Mouse (Mus musculus) cortical plate, adult 2 months (tissue): ENCODE measurements around the gene Egfl7. TPM values are rescaled to one million over a fixed set of nuclear protein-coding genes. Genes with fewer than 3 reads are reported as not detected.

Experiments used
- H3K27ac ChIP-seq: fragments of 200-500 bp; 2 replicates; pipeline ENCODE4 v1.5.1; 2012; ENCODE audit warnings: low read length, control low read depth, inconsistent platforms; ENCODE audit not compliant: insufficient read depth
- H3K4me1 ChIP-seq: fragments of 200-500 bp; 2 replicates; pipeline ENCODE4 v1.6.1; 2011; ENCODE audit warnings: low read length; ENCODE audit not compliant: control insufficient read depth, insufficient read depth
- H3K4me3 ChIP-seq: fragments of 200-500 bp; 2 replicates; pipeline ENCODE4 v1.5.1; 2011; ENCODE audit warnings: mild to moderate bottlenecking, low read length, control low read depth; ENCODE audit not compliant: insufficient read depth
- CTCF ChIP-seq: fragments of 200-500 bp; IDR thresholded peaks from 2 replicates; pipeline ENCODE4 v1.5.1; 2011; ENCODE audit warnings: mild to moderate bottlenecking, control low read depth, low read length; ENCODE audit not compliant: insufficient read depth; ENCODE audit errors: extremely low read depth
- POLR2A ChIP-seq: fragments of 200-500 bp; IDR thresholded peaks from 2 replicates; pipeline ENCODE4 v1.6.1; 2011; ENCODE audit warnings: mild to moderate bottlenecking, low read length, control low read depth; ENCODE audit not compliant: insufficient read depth; ENCODE audit errors: extremely low read depth
- polyA plus RNA-seq: library from polyadenylated mRNA; depleted of rRNA; stranded (reverse); fragments of >200 nt; gene quantifications from 2 replicates; pipeline ENCODE4 v1.2.3, GENCODE M21; 2012

The Egfl7 gene
- polyA plus RNA-seq, 1 experiment: 137 TPM

GRCm38 (mm10) chr2:26603720-26604671, 24.2 kb downstream of the Egfl7 start, which contains the start of gene Agpat2:
Gene Agpat2 (minus strand): TSS chr2:26604417.
- Histone ChIP-seq H3K4me1 (no peaks in the 10 kb centered on the region), H3K4me3 (peak within 1 kb of the TSS; percentile 31), H3K27ac (no peak within 1 kb of the TSS)
- TF ChIP-seq POLR2A (no peak), CTCF (no peak)

DNA sequence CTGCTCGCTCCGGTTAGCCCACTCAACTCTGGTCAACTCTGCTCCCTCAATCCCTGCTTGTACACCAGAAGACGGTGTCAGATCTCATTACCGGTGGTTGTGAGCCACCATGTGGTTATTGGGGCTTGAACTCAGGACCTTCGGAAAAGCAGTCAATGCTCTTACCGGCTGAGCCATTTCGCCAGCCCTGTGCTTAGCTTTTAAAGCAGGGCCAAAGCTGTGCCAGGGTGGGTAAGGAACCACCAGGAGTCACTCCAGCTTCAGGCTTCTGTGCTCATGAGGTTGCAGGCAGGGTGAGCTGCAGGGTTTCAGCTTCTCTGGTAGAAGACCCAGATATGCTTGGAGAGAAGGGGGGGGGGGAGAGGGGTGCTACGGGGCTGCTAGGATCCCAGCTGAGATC, 25.5 kb downstream of the Egfl7 start:
- Histone ChIP-seq H3K27ac (no peak overlapping the region), H3K4me3 (no peak overlapping the region)
- TF ChIP-seq CTCF: no peak
- TF ChIP-seq POLR2A: no peak

DNA sequence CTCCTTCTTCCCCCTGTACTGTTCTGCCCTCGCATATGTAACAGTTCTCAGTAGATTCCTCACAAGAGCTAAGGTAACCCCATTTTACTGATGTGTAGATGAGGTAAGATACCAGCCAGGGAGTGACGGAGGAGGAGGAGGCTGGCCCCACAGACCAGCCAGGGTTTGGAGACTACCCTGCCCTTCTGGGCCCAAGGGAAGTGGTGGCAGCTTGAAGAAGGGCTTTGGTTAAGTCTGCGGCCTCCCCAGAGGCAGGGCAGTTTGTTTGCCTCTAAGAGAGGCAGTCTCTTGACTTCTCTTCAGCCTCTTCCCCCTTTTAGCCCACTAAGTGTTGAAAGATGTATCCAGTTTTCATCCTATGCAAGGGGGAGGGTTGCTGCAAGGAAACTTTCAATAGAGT, 26.8 kb downstream of the Egfl7 start:
- Histone ChIP-seq H3K4me3 (no peak overlapping the region), H3K27ac (no peak overlapping the region), H3K4me1 (no peaks in the 10 kb centered on the region)
- TF ChIP-seq POLR2A (no peak), CTCF (no peak)

More for the DNA sequence above, 25.5 kb downstream of the Egfl7 start:
- no peaks in the 10 kb centered on the region for H3K4me1 ChIP-seq

GRCm38 (mm10) chr2:26607056-26607910, 27.5 kb downstream of the Egfl7 start:
- H3K4me1 ChIP-seq: no peaks in the 10 kb centered on the region
- no peak overlapping the region for H3K27ac ChIP-seq
- no peak overlapping the region for H3K4me3 ChIP-seq
- TF ChIP-seq POLR2A: no peak
- TF ChIP-seq CTCF: no peak

GRCm38 (mm10) chr2:26608781-26609180, 29.0 kb downstream of the Egfl7 start:
- Histone ChIP-seq H3K4me1 (no peaks in the 10 kb centered on the region), H3K4me3 (no peak overlapping the region), H3K27ac (no peak overlapping the region)
- TF ChIP-seq POLR2A (no peak), CTCF (no peak)

- H3K4me3 ChIP-seq: no peak overlapping the region
- TF ChIP-seq POLR2A: no peak
- TF ChIP-seq CTCF: no peak
- H3K4me1 ChIP-seq: no peaks in the 10 kb centered on the region
- H3K27ac ChIP-seq: no peak overlapping the region
Observed at GRCm38 (mm10) chr2:26609261-26609661, 29.4 kb downstream of the Egfl7 start.

DNA sequence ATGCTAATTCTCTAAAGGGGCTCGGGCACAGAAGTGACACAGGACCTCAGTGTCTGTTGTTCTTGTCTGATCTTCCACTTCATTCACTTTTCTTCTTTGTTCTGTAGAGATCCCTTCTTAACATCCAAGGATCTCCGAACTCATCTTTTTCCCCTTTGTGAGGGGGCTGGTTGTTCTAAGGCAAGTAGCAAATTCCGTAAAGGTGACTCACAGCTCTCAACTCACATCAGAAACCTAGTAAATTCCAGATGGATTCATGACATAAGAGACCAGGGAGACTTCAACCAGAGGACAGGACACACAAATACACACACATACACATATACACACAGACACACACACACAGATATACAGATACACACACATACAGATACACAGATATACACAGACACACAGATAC, 30.7 kb downstream of the Egfl7 start:
- H3K4me3 ChIP-seq: no peak overlapping the region
- no peak overlapping the region for H3K27ac ChIP-seq
- H3K4me1 ChIP-seq: no peaks in the 10 kb centered on the region; the same call in 1 of the 2 replicates
- TF ChIP-seq CTCF (no peak), POLR2A (no peak)

- no peak for TF ChIP-seq CTCF
- H3K4me3 ChIP-seq: no peak overlapping the region
- no peak overlapping the region for H3K27ac ChIP-seq
- H3K4me1 ChIP-seq: peaks cover 2% of the 10 kb centered on the region; the same call in 1 of the 2 replicates
Observed at GRCm38 (mm10) chr2:26611054-26611453, 31.2 kb downstream of the Egfl7 start.

DNA sequence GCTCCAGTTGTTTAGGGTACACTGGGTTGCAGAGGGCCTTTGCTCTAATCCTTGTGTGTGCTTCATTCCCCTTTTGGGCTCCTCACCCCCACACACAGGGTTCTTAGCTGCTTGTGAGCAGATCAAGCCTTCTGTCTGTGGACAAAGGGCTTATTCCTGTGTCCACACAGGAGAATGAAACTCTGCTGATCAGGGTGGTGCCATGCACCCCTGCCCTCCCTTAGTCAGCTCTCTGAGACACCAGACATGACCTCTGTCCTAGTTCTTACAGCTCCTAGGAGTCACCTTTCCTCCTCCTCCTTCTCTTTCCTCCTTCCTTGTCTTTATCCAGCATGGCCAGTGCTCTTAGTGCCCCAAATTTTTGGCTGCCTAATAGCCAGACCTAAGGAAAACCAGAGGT, 32.1 kb downstream of the Egfl7 start:
- Histone ChIP-seq H3K4me1 (peaks cover 2% of the 10 kb centered on the region; the same call in 1 of the 2 replicates), H3K27ac (no peak overlapping the region), H3K4me3 (no peak overlapping the region)
- TF ChIP-seq CTCF (no peak), POLR2A (no peak)

- Histone ChIP-seq H3K27ac (no peak overlapping the region), H3K4me1 (peaks cover 2% of the 10 kb centered on the region; the same call in 1 of the 2 replicates), H3K4me3 (no peak overlapping the region)
Observed at GRCm38 (mm10) chr2:26614903-26615302, 35.1 kb downstream of the Egfl7 start.

More at GRCm38 (mm10) chr2:26614903-26615302, 35.1 kb downstream of the Egfl7 start:
- no peak for TF ChIP-seq CTCF
- no peak for TF ChIP-seq POLR2A
